Mouse (Mus musculus) lung, postnatal 0 days (tissue): ENCODE results near the gene Arl5c. TPM values are rescaled to one million over a fixed set of nuclear protein-coding genes. Genes with fewer than 3 reads are reported as not detected.

Experiments
- ATAC-seq: fragments of 200-750 bp; cut with Nextera tagmentation; 2 replicates; pipeline ENCODE4 v1.8.0; 2017; ENCODE audit warnings: moderate library complexity
- DNase-seq: peaks from one replicate; pipeline ENCODE4 v3.0.0-alpha.2; 2016; ENCODE audit warnings: low spot score
- H3K27ac ChIP-seq: fragments of 300-500 bp; sonication (generic); 2 replicates; pipeline ENCODE4 v1.5.1; 2014; ENCODE audit warnings: antibody characterized with exemption, mild to moderate bottlenecking, low read length, mixed read lengths
- H3K27me3 ChIP-seq: fragments of 300-500 bp; sonication (generic); replicated peaks from 2 replicates; pipeline ENCODE4 v1.6.1; 2014; ENCODE audit warnings: low read length, mixed read lengths; ENCODE audit not compliant: insufficient read depth
- H3K36me3 ChIP-seq: fragments of 300-500 bp; sonication (generic); 2 replicates; pipeline ENCODE4 v1.6.1; 2014; ENCODE audit warnings: low read length, mixed read lengths; ENCODE audit not compliant: insufficient read depth
- H3K4me1 ChIP-seq: fragments of 300-500 bp; sonication (generic); 2 replicates; pipeline ENCODE4 v1.6.1; 2014; ENCODE audit warnings: antibody characterized with exemption, low read depth, low read length, mixed read lengths; ENCODE audit not compliant: insufficient read depth
- H3K4me2 ChIP-seq: fragments of 300-500 bp; sonication (generic); replicated peaks from 2 replicates; pipeline ENCODE4 v1.6.1; 2014; ENCODE audit warnings: low read depth, mild to moderate bottlenecking, low read length, moderate library complexity, mixed read lengths
- H3K4me3 ChIP-seq: fragments of 300-500 bp; sonication (generic); 2 replicates; pipeline ENCODE4 v1.5.1; 2014; ENCODE audit warnings: low read depth, low read length
- H3K9ac ChIP-seq: fragments of 300-500 bp; sonication (generic); replicated peaks from 2 replicates; pipeline ENCODE4 v1.6.1; 2014; ENCODE audit warnings: low read depth, mild to moderate bottlenecking
- H3K9me3 ChIP-seq: fragments of 300-500 bp; sonication (generic); 2 replicates; pipeline ENCODE4 v1.6.1; 2016; ENCODE audit warnings: low read length, mixed read lengths
- CTCF ChIP-seq: IDR thresholded peaks from 2 replicates; pipeline ENCODE4 v1.5.1; 2016; ENCODE audit warnings: antibody characterized with exemption, mild to moderate bottlenecking
- EP300 ChIP-seq: IDR thresholded peaks from 2 replicates; pipeline ENCODE4 v1.6.1; 2016; ENCODE audit warnings: antibody characterized with exemption, mild to moderate bottlenecking, control low read depth
- WGBS: fragments of 180-500 bp; shearing (Covaris S2); extraction: QIAGEN DNeasy Blood & Tissue Kit; methylation state at CpG from one replicate; pipeline ENCODE4 v1.1.7; 2014; 5-methylcytosine and 5-hydroxymethylcytosine counted together
- polyA plus RNA-seq: library from polyadenylated mRNA; unstranded; fragments of >200 nt; fragmentation: Nextera tagmentation; extraction: Ambion mirVana; gene quantifications from 2 replicates; pipeline ENCODE4 v1.2.1, GENCODE M21; 2015

Gene Arl5c
- 4.6 and 6.5 TPM in 2 replicates for polyA plus RNA-seq

DNA sequence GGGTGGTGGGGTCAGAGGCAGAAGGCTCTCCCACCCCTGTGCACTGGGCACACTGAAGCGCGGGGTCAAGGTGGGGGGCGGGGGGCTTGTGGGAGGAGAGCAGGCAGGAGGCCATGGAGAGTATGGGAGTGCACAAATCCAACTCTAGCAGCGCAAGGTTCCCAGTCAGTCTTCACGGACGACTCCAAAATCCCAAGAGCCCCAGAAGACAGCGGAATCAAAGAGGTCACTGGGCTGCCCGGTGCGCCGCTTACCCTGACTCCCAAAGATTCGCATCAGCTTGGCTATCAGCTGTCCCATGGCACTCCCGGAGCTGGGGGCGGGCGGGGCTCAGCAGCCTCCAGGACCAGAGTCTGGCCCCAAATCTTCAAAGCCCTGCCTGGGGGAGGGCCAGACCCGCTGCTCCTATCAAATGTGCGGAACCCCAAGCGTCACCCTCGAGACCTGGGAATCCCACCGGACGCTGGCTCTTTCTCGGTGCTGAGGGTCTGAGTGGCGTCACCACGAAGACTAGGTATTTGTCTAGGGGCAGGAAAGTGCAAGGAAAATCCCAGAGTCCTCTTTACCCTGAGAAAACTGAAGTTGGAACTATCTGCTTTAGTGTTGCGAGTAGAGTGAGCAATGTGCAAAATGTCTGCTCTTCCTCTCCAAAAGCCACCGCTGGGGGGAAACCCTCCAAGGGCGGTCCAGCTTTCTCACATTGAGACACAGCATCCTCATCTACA lies at the start of gene Arl5c:
Gene Arl5c (minus strand): TSS at position 618 of the 725 bp plus-strand sequence.
- Histone ChIP-seq H3K27me3 (no peaks in the 10 kb centered on the region), H3K4me2 (peak within 1 kb of the TSS; percentile 78), H3K36me3 (no peaks in the 10 kb centered on the region), H3K9ac (peak within 1 kb of the TSS; percentile 43), H3K27ac (0 out of 2 replicates have a peak within 1 kb of the TSS, but pooled peaks have one; percentile 21), H3K4me3 (peak within 1 kb of the TSS; percentile 41), H3K4me1 (peaks cover 8% of the 10 kb centered on the region), H3K9me3 (no peaks in the 10 kb centered on the region)
- DNase-seq: peak; percentile 67
- TF ChIP-seq CTCF (peak; percentile 55), EP300 (no peak)
- peak; percentile 54 for ATAC-seq
- WGBS: under 1% methylated on average over 26 of the region's 26 CpGs

DNA sequence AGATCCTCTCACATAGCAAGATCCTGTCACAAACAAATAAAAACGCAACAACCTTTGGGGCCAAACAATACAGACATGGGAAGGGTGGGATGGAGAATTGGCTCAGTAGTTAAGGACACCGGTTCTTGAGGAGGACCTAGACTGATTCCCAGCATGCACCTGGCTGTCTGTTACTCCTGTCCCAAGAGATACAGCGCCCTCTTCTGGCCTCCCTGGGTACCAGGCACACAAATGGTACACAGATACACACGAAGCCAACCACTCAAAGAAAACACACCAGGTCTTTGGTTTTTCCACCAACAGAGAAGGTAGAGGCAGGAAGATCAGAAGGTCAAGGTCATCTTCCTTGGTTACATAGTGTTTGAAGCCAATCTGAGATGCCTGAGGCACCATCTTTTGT lies 49.6 kb upstream of the Arl5c start:
- Histone ChIP-seq H3K27ac (no peak overlapping the region), H3K9ac (no peak overlapping the region), H3K4me1 (no peaks in the 10 kb centered on the region), H3K4me2 (no peak overlapping the region), H3K27me3 (peaks cover 3% of the 10 kb centered on the region), H3K36me3 (no peaks in the 10 kb centered on the region), H3K9me3 (no peaks in the 10 kb centered on the region), H3K4me3 (no peak overlapping the region)
- 60% methylated on average over 4 of the region's 4 CpGs for WGBS
- TF ChIP-seq CTCF (peak; percentile 37), EP300 (no peak)
- DNase-seq (no peak), ATAC-seq (no peak)

DNA sequence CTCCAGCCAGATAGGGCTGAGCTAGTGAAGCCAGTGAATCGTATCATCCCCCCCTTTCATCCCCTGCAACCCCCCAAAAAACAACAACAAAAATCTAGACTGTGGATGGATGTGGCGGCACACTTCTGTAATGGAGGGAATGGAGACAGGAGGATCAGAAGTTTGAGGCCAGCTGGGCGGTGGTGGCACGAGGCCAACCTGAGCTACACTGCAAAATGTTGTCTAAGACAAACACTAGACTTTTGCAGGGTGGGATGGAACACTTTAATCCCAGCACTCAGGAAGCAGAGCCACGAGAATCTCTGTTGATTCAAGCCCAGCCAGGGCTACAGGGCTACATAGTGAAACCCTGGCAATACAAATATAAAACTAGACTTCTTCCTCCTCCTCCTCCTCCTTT lies 48.1 kb upstream of the Arl5c start:
- no peak overlapping the region for H3K9ac ChIP-seq
- H3K4me2 ChIP-seq: 0 out of 2 replicates have a peak overlapping the region, but pooled peaks have one; percentile 19
- H3K27ac ChIP-seq: no peak overlapping the region
- H3K4me1 ChIP-seq: no peaks in the 10 kb centered on the region
- no peak overlapping the region for H3K4me3 ChIP-seq
- TF ChIP-seq CTCF (no peak), EP300 (no peak)
- H3K9me3 ChIP-seq: no peaks in the 10 kb centered on the region
- no peaks in the 10 kb centered on the region for H3K27me3 ChIP-seq
- ATAC-seq (no peak), DNase-seq (no peak)
- 19% methylated on average over 5 of the region's 5 CpGs for WGBS
- no peaks in the 10 kb centered on the region for H3K36me3 ChIP-seq

DNA sequence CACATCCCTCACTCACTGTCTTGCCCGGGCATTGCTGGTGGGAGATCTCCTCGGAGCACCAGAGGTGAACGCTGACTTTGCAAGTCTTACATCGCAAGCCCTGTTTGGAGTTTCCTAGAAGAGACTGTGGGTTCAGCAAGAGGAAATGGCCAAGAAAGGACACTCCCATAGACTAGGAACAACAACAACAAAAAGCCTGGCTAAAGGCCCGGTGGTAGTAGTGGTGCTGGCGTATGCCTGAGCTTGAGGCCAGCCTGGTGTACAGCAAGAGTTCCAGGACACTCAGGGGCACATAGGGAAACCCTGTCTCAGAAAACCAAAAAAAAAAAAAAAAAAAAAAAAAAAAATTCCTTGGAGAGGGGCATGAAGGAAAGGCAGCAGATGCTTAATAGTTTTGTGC lies 46.8 kb upstream of the Arl5c start:
- TF ChIP-seq CTCF (no peak), EP300 (no peak)
- Histone ChIP-seq H3K27me3 (no peaks in the 10 kb centered on the region), H3K36me3 (no peaks in the 10 kb centered on the region), H3K4me2 (no peak overlapping the region), H3K9me3 (no peaks in the 10 kb centered on the region), H3K4me1 (no peaks in the 10 kb centered on the region), H3K9ac (no peak overlapping the region), H3K27ac (no peak overlapping the region), H3K4me3 (no peak overlapping the region)
- 55% methylated on average over 6 of the region's 6 CpGs for WGBS
- DNase-seq: no peak
- peak; percentile 41; the same call in 1 of the 2 replicates for ATAC-seq

DNA sequence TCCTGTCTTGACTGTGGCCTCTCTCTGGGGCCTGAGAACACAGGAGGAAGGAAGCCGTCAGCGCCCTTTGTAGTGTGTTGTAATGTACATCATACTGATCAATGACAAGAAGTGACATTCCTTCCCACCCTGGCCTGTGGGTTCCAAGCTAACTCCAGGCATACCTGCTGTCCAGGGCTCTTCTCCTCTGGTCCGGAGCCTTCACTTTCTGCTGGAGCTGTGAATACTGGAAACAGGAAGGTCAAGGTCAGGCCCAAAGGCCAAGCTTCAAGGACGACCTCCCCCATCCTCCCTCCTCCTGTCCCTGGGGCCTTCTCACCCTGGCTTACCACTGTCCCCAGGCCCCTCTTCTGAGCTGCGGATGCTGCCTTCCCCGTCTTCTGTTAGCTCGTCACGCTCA lies 45.0 kb upstream of the Arl5c start:
- H3K9me3 ChIP-seq: no peaks in the 10 kb centered on the region
- 65% methylated on average over 8 of the region's 8 CpGs for WGBS
- H3K4me2 ChIP-seq: no peak overlapping the region
- no peak overlapping the region for H3K9ac ChIP-seq
- H3K36me3 ChIP-seq: no peaks in the 10 kb centered on the region
- H3K27ac ChIP-seq: no peak overlapping the region
- ATAC-seq (no peak), DNase-seq (no peak)
- TF ChIP-seq EP300 (no peak), CTCF (no peak)
- peaks cover 9% of the 10 kb centered on the region; the same call in 1 of the 2 replicates for H3K27me3 ChIP-seq
- no peak overlapping the region for H3K4me3 ChIP-seq
- 0 out of 2 replicates have a peak, but pooled peaks cover 2% of the 10 kb centered on the region for H3K4me1 ChIP-seq

DNA sequence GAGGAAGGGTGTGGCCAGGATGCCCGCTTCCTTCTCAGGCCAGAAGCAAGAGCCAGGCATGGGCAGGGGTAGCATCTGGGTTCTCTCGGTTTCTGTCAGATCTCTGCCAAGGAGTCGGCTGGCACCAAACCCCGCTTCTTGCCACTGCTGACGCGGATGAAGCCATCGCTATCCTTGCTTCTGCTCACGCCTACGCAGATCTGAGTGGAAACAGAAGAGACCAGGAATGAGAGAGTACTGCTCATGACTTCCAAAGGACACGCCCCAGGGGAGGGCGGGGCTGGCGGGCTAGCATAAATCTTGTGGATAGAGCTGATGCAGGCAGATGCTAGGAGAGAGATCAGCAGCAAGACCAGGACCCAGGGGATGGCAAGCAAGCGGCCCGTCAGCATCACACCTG lies 41.9 kb upstream of the Arl5c start:
- TF ChIP-seq EP300 (no peak), CTCF (no peak)
- H3K4me3 ChIP-seq: no peak overlapping the region
- peaks cover 9% of the 10 kb centered on the region; the same call in 1 of the 2 replicates for H3K27me3 ChIP-seq
- 0 out of 2 replicates have a peak, but pooled peaks cover 6% of the 10 kb centered on the region for H3K4me1 ChIP-seq
- H3K27ac ChIP-seq: no peak overlapping the region
- no peak for DNase-seq
- no peaks in the 10 kb centered on the region for H3K9me3 ChIP-seq
- H3K9ac ChIP-seq: no peak overlapping the region
- 56% methylated on average over 14 of the region's 14 CpGs for WGBS
- H3K36me3 ChIP-seq: no peaks in the 10 kb centered on the region
- peak; percentile 8; the same call in 1 of the 2 replicates for ATAC-seq
- no peak overlapping the region for H3K4me2 ChIP-seq
